Mouse (Mus musculus): ENCODE data around the gene Ube2s.

DNA sequence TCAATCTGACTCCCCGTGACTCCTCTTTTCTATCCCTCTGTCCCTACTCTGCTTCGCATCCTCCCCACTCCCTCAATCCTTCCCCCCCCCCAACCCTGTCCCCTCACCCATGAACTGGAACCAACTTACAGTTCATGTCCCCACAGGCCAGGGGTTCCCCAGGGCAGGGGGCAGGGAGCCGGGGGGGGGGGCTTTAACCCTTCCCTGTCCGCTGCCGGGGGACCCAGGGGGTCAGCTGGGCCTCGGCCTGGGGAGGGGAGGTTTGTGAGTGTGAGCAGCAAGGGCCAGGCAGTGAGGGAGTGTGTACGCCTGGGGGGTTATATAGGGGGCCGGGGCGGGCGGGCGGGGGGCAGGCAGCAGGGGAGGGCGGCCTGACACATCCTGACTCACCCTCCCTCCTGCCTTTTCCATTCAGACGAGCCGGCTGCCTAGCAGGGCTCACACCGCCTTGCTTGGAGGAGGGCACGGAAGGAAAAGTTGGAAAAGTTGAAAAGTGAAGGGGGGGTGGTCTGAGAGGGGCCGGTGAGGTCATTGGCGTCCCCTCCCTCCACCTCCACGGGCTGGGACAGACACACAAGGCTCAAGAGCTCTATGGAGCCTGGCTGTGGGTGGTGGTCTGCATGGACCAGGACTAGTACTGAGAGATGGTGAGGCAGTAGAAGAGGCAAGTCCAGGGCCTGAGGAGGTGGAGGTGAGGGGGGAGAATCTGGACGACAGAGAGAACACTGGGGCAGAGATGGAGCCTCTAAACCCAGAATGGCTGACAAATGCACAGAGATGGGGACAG, 34.3 kb downstream of the Ube2s start:
- TF ChIP-seq CTCF (IDR thresholded peaks at IDR 0.05; ENCODE audit: low read depth, low read length), result no peak
- TF ChIP-seq POLR2A (IDR thresholded peaks at IDR 0.05; ENCODE audit: extremely low read depth, insufficient read depth, low read length), result no peak
